In genomic region chr12:53191435-53191834, GRCm38 (mm10) we compare ENCODE assay signal across 17 mouse cellular contexts. TPM values are rescaled to one million over a fixed set of nuclear protein-coding genes. Genes with fewer than 3 reads are reported as not detected.
"Had no signal": no experiment of that assay in that cellular context is flagged by ENCODE, and none has a peak within 500 bp of the region (broad histone marks: within the 10 kb centered on the region; RNA-seq: fewer than 3 reads in every experiment).

No protein-coding gene starts in this region.

- H3K4me3 ChIP-seq: neural tube, embryonic 13.5 days; neural tube, embryonic 15.5 days; stomach, embryonic 15.5 days had no signal

- DNase-seq: retina, postnatal 1 day; right cerebral cortex, adult 18-20 months; right cerebral cortex, postnatal 14 days; right cerebral cortex, postnatal 25 days; right cerebral cortex, postnatal 4 days; spleen, adult 18-20 months; thymus, adult 18-20 months; thymus, adult 2 months; thymus, postnatal 14 days; thymus, postnatal 25 days; thymus, postnatal 36 days; thymus, postnatal 4 days had no signal

- H3K4me1 ChIP-seq: neural tube, embryonic 15.5 days; stomach, embryonic 15.5 days had no signal

- H3K36me3 ChIP-seq: neural tube, embryonic 13.5 days; neural tube, embryonic 15.5 days; stomach, embryonic 15.5 days had no signal

- H3K4me2 ChIP-seq: neural tube, embryonic 13.5 days; neural tube, embryonic 15.5 days; stomach, embryonic 15.5 days had no signal

- H3K27me3 ChIP-seq: neural tube, embryonic 13.5 days; neural tube, embryonic 15.5 days; stomach, embryonic 15.5 days had no signal

- H3K27ac ChIP-seq: neural tube, embryonic 13.5 days; neural tube, embryonic 15.5 days; stomach, embryonic 15.5 days; stomach, postnatal 0 days had no signal

- H3K9me3 ChIP-seq: neural tube, embryonic 13.5 days; neural tube, embryonic 15.5 days; stomach, embryonic 15.5 days had no signal

- H3K9ac ChIP-seq: neural tube, embryonic 13.5 days; neural tube, embryonic 15.5 days; stomach, embryonic 15.5 days had no signal

RNA-seq across cellular contexts. Expression of gene Npas3, which starts 57.0 kb away (rescaled TPM):
- total RNA-seq: neutrophil, adult 5-6 weeks had no signal
